Mouse (Mus musculus) hindbrain, embryonic 11.5 days (tissue): Measurements from ENCODE around the gene Inka1. TPM values are rescaled to one million over a fixed set of nuclear protein-coding genes. Genes with fewer than 3 reads are reported as not detected.

Experiments used
- ATAC-seq: fragments of 200-750 bp; cut with Nextera tagmentation; 2 replicates; pipeline ENCODE4 v1.8.0; 2017; ENCODE audit warnings: mild to moderate bottlenecking, moderate TSS enrichment, moderate library complexity; ENCODE audit not compliant: low FRiP score
- DNase-seq: peaks from one replicate; pipeline ENCODE4 v3.0.0-alpha.2; 2015; ENCODE audit warnings: low spot score
- H3K27ac ChIP-seq: fragments of 300-500 bp; sonication (generic); 2 replicates; pipeline ENCODE4 v1.5.1; 2014; ENCODE audit warnings: mild to moderate bottlenecking, low read depth, low read length
- H3K27me3 ChIP-seq: fragments of 300-500 bp; sonication (generic); 2 replicates; pipeline ENCODE4 v1.6.1; 2014; ENCODE audit warnings: mild to moderate bottlenecking, low read length, moderate library complexity, mixed read lengths; ENCODE audit not compliant: control insufficient read depth, insufficient read depth
- H3K36me3 ChIP-seq: fragments of 300-500 bp; sonication (generic); 2 replicates; pipeline ENCODE4 v1.6.1; 2014; ENCODE audit warnings: mild to moderate bottlenecking, low read length, moderate library complexity, mixed read lengths; ENCODE audit not compliant: control insufficient read depth, insufficient read depth
- H3K4me1 ChIP-seq: fragments of 300-500 bp; sonication (generic); replicated peaks from 2 replicates; pipeline ENCODE4 v1.6.1; 2014; ENCODE audit warnings: low read length, mixed read lengths; ENCODE audit not compliant: control insufficient read depth, insufficient read depth
- H3K4me2 ChIP-seq: fragments of 300-500 bp; sonication (generic); replicated peaks from 2 replicates; pipeline ENCODE4 v1.6.1; 2014; ENCODE audit warnings: mild to moderate bottlenecking, low read depth, low read length
- H3K4me3 ChIP-seq: fragments of 300-500 bp; sonication (generic); 2 replicates; pipeline ENCODE4 v1.5.1; 2014; ENCODE audit warnings: low read depth, low read length
- H3K9ac ChIP-seq: fragments of 300-500 bp; sonication (generic); 2 replicates; pipeline ENCODE4 v1.6.1; 2014; ENCODE audit warnings: low read depth, low read length
- H3K9me3 ChIP-seq: fragments of 300-500 bp; sonication (generic); 2 replicates; pipeline ENCODE4 v1.6.1; 2016; ENCODE audit warnings: low read length; ENCODE audit not compliant: control insufficient read depth
- WGBS: fragments of 180-500 bp; shearing (Covaris S2); extraction: QIAGEN DNeasy Blood & Tissue Kit; methylation state at CpG from one replicate; pipeline ENCODE4 v1.1.7; 2014; 5-methylcytosine and 5-hydroxymethylcytosine counted together
- polyA plus RNA-seq: library from polyadenylated mRNA; unstranded; fragments of >200 nt; fragmentation: Nextera tagmentation; extraction: Ambion mirVana; gene quantifications from 2 replicates; pipeline ENCODE4 v1.2.1, GENCODE M21; 2014

Inka1 gene
- polyA plus RNA-seq, 1 experiment from 2014 or later = 56.4 TPM

DNA sequence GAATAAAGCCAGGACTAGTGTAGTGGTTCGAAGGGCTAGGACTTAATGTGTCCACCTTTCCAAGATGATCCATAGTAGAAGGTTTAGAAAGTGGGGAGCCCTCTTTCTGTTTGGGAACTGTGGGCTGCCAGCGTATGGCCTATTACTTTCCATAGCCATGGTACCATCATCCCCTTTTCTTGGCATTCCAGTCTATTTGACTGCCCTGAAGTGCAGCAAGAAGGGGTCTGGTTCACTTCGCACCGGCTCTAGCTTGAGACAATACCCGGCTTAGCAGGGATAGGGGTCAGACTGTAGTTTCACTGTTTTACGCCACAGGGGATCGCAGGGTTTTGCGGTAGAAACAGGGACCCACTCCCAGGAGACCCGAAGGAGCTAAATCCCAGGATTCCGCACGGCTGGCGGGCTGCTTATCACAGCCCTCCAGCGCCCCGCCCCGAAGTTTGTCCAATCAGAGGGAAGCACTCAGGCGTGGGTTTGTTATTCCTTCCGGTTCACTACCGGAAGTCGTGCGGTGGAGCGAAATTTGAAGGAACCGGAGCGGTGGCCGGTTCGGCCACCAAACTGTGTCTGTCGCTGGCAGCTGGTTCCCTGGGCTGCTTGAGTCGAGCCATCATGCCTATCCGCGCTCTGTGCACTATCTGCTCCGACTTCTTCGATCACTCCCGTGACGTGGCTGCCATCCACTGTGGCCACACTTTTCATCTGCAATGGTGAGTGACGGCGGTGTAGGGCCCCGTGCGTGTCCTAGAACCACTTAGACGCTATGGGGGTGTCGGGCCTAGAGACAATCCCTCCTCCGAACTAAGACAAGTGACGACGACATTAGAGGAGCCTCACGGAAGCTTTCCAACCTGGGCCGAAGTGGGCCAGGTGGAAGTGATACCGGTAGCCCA, 35.0 kb downstream of the Inka1 start:
- no peak overlapping the region; the same call in 1 of the 2 replicates for H3K27ac ChIP-seq

DNA sequence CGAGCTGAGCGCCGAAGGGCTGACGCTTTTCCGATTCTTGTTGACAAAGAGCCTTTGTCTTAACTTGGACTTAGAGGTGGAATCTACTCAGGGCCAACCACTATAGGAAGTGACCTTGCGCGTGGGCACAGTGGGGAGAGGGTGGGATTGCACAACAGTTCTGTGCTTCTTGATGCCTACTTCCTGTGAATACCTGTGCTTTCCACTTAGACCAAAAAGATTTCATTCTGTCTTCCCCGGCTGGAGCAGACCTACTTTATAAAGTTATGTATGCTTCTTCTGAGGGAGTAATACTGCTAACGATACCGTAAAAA, 35.8 kb downstream of the Inka1 start, which contains the start of gene Traip:
Gene Traip, plus strand, starts transcription at position 215 of the 314 bp plus-strand sequence.
- no peak for ATAC-seq
- 88% methylated on average over 10 of the region's 10 CpGs for WGBS

More for the DNA sequence above, 35.0 kb downstream of the Inka1 start:
- 18% methylated on average over 45 of the region's 45 CpGs for WGBS
- DNase-seq (peak; percentile 95), ATAC-seq (peak; percentile 95)
- Histone ChIP-seq H3K9ac (peak overlapping the region; percentile 64), H3K36me3 (no peaks in the 10 kb centered on the region), H3K4me1 (peaks cover 6% of the 10 kb centered on the region; the same call in 1 of the 2 replicates), H3K27me3 (no peaks in the 10 kb centered on the region), H3K4me3 (peak overlapping the region; percentile 72), H3K9me3 (no peaks in the 10 kb centered on the region), H3K4me2 (peak overlapping the region; percentile 78)

DNA sequence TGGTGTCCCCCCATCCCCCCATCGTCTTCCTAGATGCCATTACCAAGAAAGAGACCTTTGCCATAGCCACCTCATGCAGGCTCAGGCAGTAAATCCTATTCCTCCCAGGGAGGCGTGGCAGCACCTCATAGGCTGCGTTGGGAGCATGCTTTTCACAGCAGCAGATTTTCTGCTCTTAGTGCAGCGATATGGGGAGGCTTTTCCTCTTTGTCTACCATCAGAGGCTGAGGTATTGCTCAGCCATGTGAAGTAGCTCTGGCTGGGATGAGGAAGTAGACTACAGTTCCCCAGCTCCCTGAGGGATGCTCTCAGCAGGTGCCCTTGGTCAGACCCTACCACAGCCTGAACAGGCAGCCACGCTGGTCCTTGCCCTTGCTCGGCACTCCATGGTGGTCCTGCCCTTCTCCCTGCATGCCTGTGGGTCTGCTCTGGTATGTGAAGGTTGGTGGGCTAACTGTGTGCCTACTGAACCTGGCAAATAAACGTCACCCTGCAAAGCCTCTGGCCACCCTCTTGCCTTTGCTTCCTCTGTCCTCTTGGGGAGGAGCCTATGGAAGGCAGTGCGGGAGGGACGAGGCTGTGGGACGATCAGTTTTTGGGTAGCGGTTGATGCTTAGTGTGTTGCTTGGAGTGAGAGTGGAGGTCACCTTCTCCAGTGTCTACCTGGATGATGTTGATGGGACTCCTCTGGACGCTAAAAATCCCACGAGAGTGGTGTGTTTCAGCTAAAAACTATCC, 36.3 kb downstream of the Inka1 start:
- no peaks in the 10 kb centered on the region for H3K9me3 ChIP-seq
- H3K4me2 ChIP-seq = no peak overlapping the region
- WGBS = 82% methylated on average over 13 of the region's 13 CpGs
- H3K27me3 ChIP-seq = no peaks in the 10 kb centered on the region
- H3K4me3 ChIP-seq = no peak overlapping the region
- peaks cover 6% of the 10 kb centered on the region; the same call in 1 of the 2 replicates for H3K4me1 ChIP-seq
- H3K36me3 ChIP-seq = no peaks in the 10 kb centered on the region
- no peak overlapping the region for H3K9ac ChIP-seq
- no peak overlapping the region for H3K27ac ChIP-seq
- DNase-seq (no peak), ATAC-seq (no peak)

More for the DNA sequence above, 35.8 kb downstream of the Inka1 start, which contains the start of gene Traip:
- Histone ChIP-seq H3K36me3 (no peaks in the 10 kb centered on the region), H3K4me3 (peak within 1 kb of the TSS; percentile 72), H3K27ac (no peak within 1 kb of the TSS; the same call in 1 of the 2 replicates), H3K4me2 (peak within 1 kb of the TSS; percentile 78), H3K9me3 (no peaks in the 10 kb centered on the region), H3K9ac (peak within 1 kb of the TSS; percentile 64), H3K4me1 (peaks cover 6% of the 10 kb centered on the region; the same call in 1 of the 2 replicates), H3K27me3 (no peaks in the 10 kb centered on the region)
- DNase-seq = no peak

DNA sequence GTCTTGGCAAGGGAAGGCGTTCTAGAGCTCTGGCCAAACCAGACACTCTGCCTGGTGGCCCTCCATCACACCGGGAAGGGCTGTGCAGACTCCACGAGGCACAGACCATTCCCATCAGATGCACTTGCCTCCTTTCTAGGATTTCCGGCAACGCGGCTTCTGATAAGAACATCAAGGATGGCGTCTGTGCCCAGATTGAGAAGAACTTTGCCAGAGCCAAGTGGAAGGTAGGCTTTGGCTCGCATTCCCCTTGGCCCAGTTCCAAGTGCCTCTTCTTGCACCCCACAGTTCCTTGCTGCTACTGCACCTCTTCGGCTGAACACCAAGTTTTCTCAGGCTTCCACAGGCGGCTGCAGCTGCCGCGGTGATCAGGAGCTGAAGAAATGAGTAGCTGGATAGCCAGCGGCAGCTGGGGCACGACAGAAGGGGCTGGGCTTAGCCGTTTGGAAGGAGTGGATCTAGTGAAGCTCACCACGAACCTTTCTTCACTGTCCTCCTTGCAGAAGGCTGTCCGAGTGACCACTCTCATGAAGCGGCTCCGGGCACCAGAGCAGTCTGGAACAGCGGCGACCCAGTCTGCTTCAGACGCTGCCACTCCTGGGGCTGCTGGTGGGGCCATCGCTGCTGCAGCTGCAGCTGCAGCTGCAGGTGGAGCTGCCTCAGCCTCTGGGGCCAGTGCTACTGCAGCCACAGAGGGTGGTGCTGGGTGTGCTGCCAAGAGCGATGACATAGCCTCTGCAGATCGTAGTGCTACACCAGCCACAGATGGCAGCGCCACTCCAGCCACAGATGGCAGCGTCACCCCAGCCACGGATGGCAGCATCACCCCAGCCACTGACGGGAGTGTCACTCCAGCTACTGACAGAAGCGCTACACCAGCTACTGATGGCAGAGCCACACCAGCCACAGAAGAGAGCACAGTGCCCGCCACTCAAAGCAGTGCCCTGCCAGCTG, 38.2 kb downstream of the Inka1 start:
- no peak overlapping the region for H3K4me3 ChIP-seq
- H3K9ac ChIP-seq = no peak overlapping the region
- no peak for ATAC-seq
- peaks cover 6% of the 10 kb centered on the region; the same call in 1 of the 2 replicates for H3K4me1 ChIP-seq
- WGBS = 93% methylated on average over 31 of the region's 31 CpGs
- no peak overlapping the region for H3K4me2 ChIP-seq
- no peaks in the 10 kb centered on the region for H3K36me3 ChIP-seq
- no peak for DNase-seq
- H3K27me3 ChIP-seq = no peaks in the 10 kb centered on the region
- no peak overlapping the region for H3K27ac ChIP-seq
- H3K9me3 ChIP-seq = no peaks in the 10 kb centered on the region

DNA sequence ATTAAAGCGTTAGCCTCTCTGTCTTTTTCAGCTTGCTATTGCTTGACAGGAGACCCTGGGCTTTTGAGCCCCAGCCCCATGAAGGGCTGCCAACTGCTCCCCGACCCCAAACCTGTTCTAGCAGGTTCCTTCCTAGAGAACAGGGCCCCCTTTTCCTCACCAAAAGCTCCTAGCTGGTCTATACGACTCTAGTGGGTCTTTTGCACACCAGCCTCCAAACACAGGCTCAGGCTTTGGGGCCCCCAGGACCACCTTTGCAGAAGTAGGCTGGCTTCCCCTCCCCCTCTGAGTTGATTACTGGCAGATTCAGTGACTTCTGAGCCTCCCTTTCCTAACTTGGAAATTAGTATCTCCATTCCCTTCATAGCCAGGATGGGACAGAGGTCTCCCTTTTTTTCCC, 48.8 kb downstream of the Inka1 start:
- no peak overlapping the region for H3K27ac ChIP-seq
- ATAC-seq = no peak
- peak overlapping the region; percentile 52; the same call in 1 of the 2 replicates for H3K9ac ChIP-seq

DNA sequence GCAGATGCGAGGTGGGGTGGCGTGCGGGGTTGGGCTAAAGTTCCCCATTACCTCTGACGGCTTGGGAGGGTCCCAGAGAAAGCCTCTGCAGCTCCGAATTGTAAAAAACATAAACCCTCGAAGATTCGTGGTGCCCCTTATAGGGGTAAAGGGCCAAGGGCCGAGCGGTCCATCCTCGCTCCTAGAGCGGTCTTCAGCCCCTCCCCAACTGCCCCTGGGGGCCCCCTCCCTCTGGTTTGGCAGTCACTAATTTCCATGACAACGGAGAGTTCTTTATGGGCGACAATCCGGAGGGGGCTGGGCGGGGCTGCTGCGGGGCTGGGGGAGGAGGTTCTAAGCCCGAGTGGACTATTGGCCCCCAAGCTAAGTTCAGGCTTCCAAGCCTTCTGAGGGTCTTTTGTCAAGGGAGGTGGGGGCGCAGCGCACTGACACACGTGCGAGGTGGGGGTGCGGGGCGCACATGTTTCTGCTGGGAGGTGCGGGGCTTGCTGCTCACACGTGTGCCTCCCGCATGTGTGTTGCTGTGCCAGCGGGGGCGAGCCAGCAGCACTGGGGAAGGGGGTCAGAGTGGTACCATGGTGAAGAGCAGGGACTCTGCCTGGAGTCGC, 49.4 kb downstream of the Inka1 start:
- no peaks in the 10 kb centered on the region for H3K36me3 ChIP-seq
- H3K4me3 ChIP-seq = peak overlapping the region; percentile 41
- H3K27me3 ChIP-seq = peaks cover 4% of the 10 kb centered on the region
- ATAC-seq (peak; percentile 73), DNase-seq (peak; percentile 58)
- no peaks in the 10 kb centered on the region for H3K9me3 ChIP-seq
- peaks cover 17% of the 10 kb centered on the region for H3K4me1 ChIP-seq
- H3K9ac ChIP-seq = peak overlapping the region; percentile 52
- H3K4me2 ChIP-seq = peak overlapping the region; percentile 69
- no peak overlapping the region for H3K27ac ChIP-seq
- 1% methylated on average over 29 of the region's 29 CpGs for WGBS

More for the DNA sequence above, 48.8 kb downstream of the Inka1 start:
- Histone ChIP-seq H3K4me3 (peak overlapping the region; percentile 41), H3K9me3 (no peaks in the 10 kb centered on the region), H3K4me2 (peak overlapping the region; percentile 69), H3K27me3 (peaks cover 4% of the 10 kb centered on the region), H3K36me3 (no peaks in the 10 kb centered on the region), H3K4me1 (peaks cover 17% of the 10 kb centered on the region)
- no peak for DNase-seq
- 15% methylated on average over 3 of the region's 3 CpGs for WGBS

DNA sequence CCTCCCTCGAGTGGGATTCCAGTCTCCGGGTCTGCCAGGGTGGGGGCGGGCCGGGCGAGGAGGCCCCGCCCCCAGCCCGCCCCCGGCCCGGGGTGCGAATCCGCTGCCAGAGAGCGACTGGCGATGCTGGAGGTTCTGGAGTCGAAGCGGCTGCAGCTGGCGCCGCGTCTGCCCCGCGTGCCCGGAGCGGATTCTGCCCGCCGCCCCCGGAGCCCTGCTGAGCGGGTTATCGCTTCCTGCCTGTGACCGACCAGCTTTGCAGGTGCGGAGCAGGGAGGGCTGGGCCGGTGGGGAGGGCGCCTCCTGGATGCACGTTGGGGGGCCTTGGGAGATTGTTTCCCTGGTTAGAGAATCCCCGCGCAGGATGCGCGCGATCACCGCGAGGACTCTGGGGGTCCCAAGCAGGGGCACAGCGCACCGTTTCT, 49.9 kb downstream of the Inka1 start:
- under 1% methylated on average over 38 of the region's 41 CpGs for WGBS
- no peak overlapping the region for H3K27ac ChIP-seq
- ATAC-seq = peak; percentile 52
- H3K36me3 ChIP-seq = no peaks in the 10 kb centered on the region
- H3K9ac ChIP-seq = peak overlapping the region; percentile 52; the same call in 1 of the 2 replicates
- no peaks in the 10 kb centered on the region for H3K9me3 ChIP-seq
- peak; percentile 56 for DNase-seq
- H3K27me3 ChIP-seq = peaks cover 4% of the 10 kb centered on the region
- H3K4me2 ChIP-seq = peak overlapping the region; percentile 69
- peak overlapping the region; percentile 41 for H3K4me3 ChIP-seq
- H3K4me1 ChIP-seq = peaks cover 17% of the 10 kb centered on the region
